Mouse (Mus musculus) limb, embryonic 10.5 days (tissue): ENCODE measurements around the gene Olfr548-ps1. TPM values are rescaled to one million over a fixed set of nuclear protein-coding genes. Genes with fewer than 3 reads are reported as not detected.

Experiments used
- polyA plus RNA-seq: library from polyadenylated mRNA; unstranded; fragments of >200 nt; fragmentation: Nextera tagmentation; extraction: Ambion mirVana; gene quantifications from 2 replicates; pipeline ENCODE4 v1.2.1, GENCODE M21; 2016

Olfr548-ps1 gene
- polyA plus RNA-seq, 1 experiment from 2014 or later = not detected

Other genes starting within 250 kb of the Olfr548-ps1 start
- 269 and 280 TPM in 2 replicates for gene Rrm1, start 99.2 kb upstream of the Olfr548-ps1 start, polyA plus RNA-seq
- gene Olfr543, start 59.2 kb upstream of the Olfr548-ps1 start, polyA plus RNA-seq = 0.24 and 0.33 TPM in 2 replicates
- 0.06 and 0.10 TPM in 2 replicates for gene Olfr544, start 52.6 kb upstream of the Olfr548-ps1 start, polyA plus RNA-seq
- 0.05 and 0.21 TPM in 2 replicates for gene Olfr545, start 41.3 kb upstream of the Olfr548-ps1 start, polyA plus RNA-seq
- gene Olfr547, start 6.1 kb upstream of the Olfr548-ps1 start, polyA plus RNA-seq = not detected in 2 replicates
- gene Olfr549, start 9.0 kb downstream of the Olfr548-ps1 start, polyA plus RNA-seq = not detected in 2 replicates
- gene Trim21, start 24.6 kb downstream of the Olfr548-ps1 start, polyA plus RNA-seq = 0.39 and 0.48 TPM in 2 replicates
- gene Olfr550, start 30.5 kb downstream of the Olfr548-ps1 start, polyA plus RNA-seq = not detected in 2 replicates
- not detected in 2 replicates for gene Olfr551, start 51.0 kb downstream of the Olfr548-ps1 start, polyA plus RNA-seq
- gene Olfr552, start 56.9 kb downstream of the Olfr548-ps1 start, polyA plus RNA-seq = not detected in 2 replicates
- not detected in 2 replicates for gene Olfr553, start 77.3 kb downstream of the Olfr548-ps1 start, polyA plus RNA-seq
- gene Olfr554, start 97.5 kb downstream of the Olfr548-ps1 start, polyA plus RNA-seq = not detected in 2 replicates
- not detected in 2 replicates for gene Olfr555, start 117.9 kb downstream of the Olfr548-ps1 start, polyA plus RNA-seq
- gene Olfr556, start 124.0 kb downstream of the Olfr548-ps1 start, polyA plus RNA-seq = not detected in 2 replicates
- 7.8 and 13.0 TPM in 2 replicates for gene Trim68, start 146.4 kb downstream of the Olfr548-ps1 start, polyA plus RNA-seq
- gene Olfr557, start 155.0 kb downstream of the Olfr548-ps1 start, polyA plus RNA-seq = not detected in 2 replicates
- gene Olfr558, start 161.3 kb downstream of the Olfr548-ps1 start, polyA plus RNA-seq = not detected in 2 replicates
- not detected in 2 replicates for gene Olfr33, start 178.2 kb downstream of the Olfr548-ps1 start, polyA plus RNA-seq
- not detected in 2 replicates for gene Olfr559, start 186.6 kb downstream of the Olfr548-ps1 start, polyA plus RNA-seq
- gene Olfr560, start 218.5 kb downstream of the Olfr548-ps1 start, polyA plus RNA-seq = not detected in 2 replicates
- gene Olfr78, start 218.6 kb downstream of the Olfr548-ps1 start, polyA plus RNA-seq = not detected in 2 replicates
- gene Olfr561, start 230.3 kb downstream of the Olfr548-ps1 start, polyA plus RNA-seq = not detected in 2 replicates